Mouse (Mus musculus) CH12.LX (cell line): ENCODE data around the gene Ccar1.
A peak's percentile ranks its signal among the peaks of the same experiment; 100 is the strongest.

Experiments
- BHLHE40 ChIP-seq: IDR thresholded peaks from 2 replicates; pipeline ENCODE4 v1.6.1; 2011; ENCODE audit warnings: mild to moderate bottlenecking, low read depth, low read length, improper control_type of control experiment
- CHD1 ChIP-seq: IDR thresholded peaks from 2 replicates; pipeline ENCODE4 v1.6.1; 2012; ENCODE audit warnings: low read depth, low read length, improper control_type of control experiment, inconsistent platforms
- CTCF ChIP-seq, 2 experiments: IDR thresholded peaks in 1 of 2; conservative IDR thresholded peaks in 1 of 2; 2 replicates each; pipeline ENCODE4 v1.5.1; 2011 to 2012; ENCODE audit warnings: low read depth in 2 of 2, low read length in 2 of 2, improper control_type of control experiment in 1 of 2, inconsistent platforms in 1 of 2, mild to moderate bottlenecking in 1 of 2, moderate library complexity in 1 of 2
- EP300 ChIP-seq: IDR thresholded peaks from 2 replicates; pipeline ENCODE4 v1.6.1; 2011; ENCODE audit warnings: low read length, improper control_type of control experiment
- IRF4 ChIP-seq: IDR thresholded peaks from 2 replicates; pipeline ENCODE4 v1.6.1; 2014; ENCODE audit warnings: low read depth, mild to moderate bottlenecking, inconsistent platforms, low read length, improper control_type of control experiment
- MAX ChIP-seq: IDR thresholded peaks from 2 replicates; pipeline ENCODE4 v1.6.1; 2011; ENCODE audit warnings: low read length, improper control_type of control experiment
- MYC ChIP-seq: IDR thresholded peaks from 2 replicates; pipeline ENCODE4 v1.6.1; 2011; ENCODE audit warnings: low read depth, mild to moderate bottlenecking, improper control_type of control experiment, low read length
- NELFE ChIP-seq: IDR thresholded peaks from 2 replicates; pipeline ENCODE4 v1.6.1; 2011; ENCODE audit warnings: low read depth, low read length, improper control_type of control experiment
- POLR2A ChIP-seq: IDR thresholded peaks from 2 replicates; pipeline ENCODE4 v1.6.1; 2011; ENCODE audit warnings: low read depth, mild to moderate bottlenecking, improper control_type of control experiment, low read length
- POLR2AphosphoS2 ChIP-seq: IDR thresholded peaks from 2 replicates; pipeline ENCODE4 v1.6.1; 2011; ENCODE audit warnings: low read depth, low read length, improper control_type of control experiment
- SIN3A ChIP-seq: IDR thresholded peaks from 2 replicates; pipeline ENCODE4 v1.6.1; 2012; ENCODE audit warnings: low read length, improper control_type of control experiment, inconsistent platforms
- SMC3 ChIP-seq: IDR thresholded peaks from 2 replicates; pipeline ENCODE4 v1.6.1; 2011; ENCODE audit warnings: low read depth, low read length, improper control_type of control experiment
- ZMIZ1 ChIP-seq: IDR thresholded peaks from 2 replicates; pipeline ENCODE4 v1.6.1; 2012; ENCODE audit warnings: low read depth, mild to moderate bottlenecking, inconsistent platforms, low read length, improper control_type of control experiment
- ZNF384 ChIP-seq: IDR thresholded peaks from 2 replicates; pipeline ENCODE4 v1.6.1; 2012; ENCODE audit warnings: low read depth, low read length, improper control_type of control experiment, inconsistent platforms

- no peak for TF ChIP-seq CHD1
- TF ChIP-seq CTCF (conservative IDR thresholded peaks at IDR 0.05 in 1 of 2, IDR thresholded peaks at IDR 0.05 in 1 of 2; ENCODE audit: low read depth in 2 of 2, low read length in 2 of 2), result no peak
- 0 out of 2 replicates have a peak, but pooled peaks have one; percentile 17 for TF ChIP-seq BHLHE40
- TF ChIP-seq MYC, result no peak
- no peak for TF ChIP-seq ZMIZ1
- no peak for TF ChIP-seq POLR2A
- TF ChIP-seq IRF4, result peak; percentile 25; the same call in 1 of the 2 replicates
- TF ChIP-seq NELFE, result no peak
- TF ChIP-seq EP300, result peak; percentile 32; the same call in 1 of the 2 replicates
- no peak for TF ChIP-seq ZNF384
- no peak for TF ChIP-seq SMC3
- no peak for TF ChIP-seq POLR2AphosphoS2
- TF ChIP-seq MAX, result 0 out of 2 replicates have a peak, but pooled peaks have one; percentile 16
- TF ChIP-seq SIN3A, result no peak
These were observed 986 bp upstream of the Ccar1 start for GRCm38 (mm10) chr10:62793091-62793453.
